Mouse (Mus musculus): ENCODE results near the gene Selenoh. TPM values are rescaled to one million over a fixed set of nuclear protein-coding genes. Genes with fewer than 3 reads are reported as not detected.

Gene Selenoh
- polyA plus RNA-seq, 1 experiment = 33.4 TPM

DNA sequence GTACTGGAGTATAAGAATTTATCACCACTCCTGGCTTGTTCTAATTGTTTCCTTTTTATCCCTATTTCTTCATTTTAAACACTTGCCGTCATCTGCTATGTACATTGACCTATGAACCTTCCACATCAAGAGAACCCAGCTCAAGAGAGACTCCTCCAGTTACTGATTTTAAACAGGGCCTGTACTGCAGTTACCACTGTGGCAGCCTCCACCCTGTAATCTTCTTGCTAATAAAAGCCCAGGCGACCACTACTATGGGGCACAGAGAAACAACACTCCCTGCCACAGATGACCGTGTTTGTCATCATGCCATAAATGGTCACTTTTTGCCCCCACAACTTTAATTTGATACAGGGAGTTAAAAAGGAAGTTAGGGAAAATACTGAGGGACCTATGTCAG is 43.5 kb downstream of the Selenoh start:
- no peak overlapping the region for H3K4me3 ChIP-seq (ENCODE audit: insufficient read depth, low read depth, low read length)
- no peak overlapping the region for H3K27ac ChIP-seq (replicated peaks; ENCODE audit: low read depth, low read length)
- H3K4me1 ChIP-seq (ENCODE audit: control insufficient read depth, insufficient read depth, insufficient read length, low read length) = peaks cover 19% of the 10 kb centered on the region

DNA sequence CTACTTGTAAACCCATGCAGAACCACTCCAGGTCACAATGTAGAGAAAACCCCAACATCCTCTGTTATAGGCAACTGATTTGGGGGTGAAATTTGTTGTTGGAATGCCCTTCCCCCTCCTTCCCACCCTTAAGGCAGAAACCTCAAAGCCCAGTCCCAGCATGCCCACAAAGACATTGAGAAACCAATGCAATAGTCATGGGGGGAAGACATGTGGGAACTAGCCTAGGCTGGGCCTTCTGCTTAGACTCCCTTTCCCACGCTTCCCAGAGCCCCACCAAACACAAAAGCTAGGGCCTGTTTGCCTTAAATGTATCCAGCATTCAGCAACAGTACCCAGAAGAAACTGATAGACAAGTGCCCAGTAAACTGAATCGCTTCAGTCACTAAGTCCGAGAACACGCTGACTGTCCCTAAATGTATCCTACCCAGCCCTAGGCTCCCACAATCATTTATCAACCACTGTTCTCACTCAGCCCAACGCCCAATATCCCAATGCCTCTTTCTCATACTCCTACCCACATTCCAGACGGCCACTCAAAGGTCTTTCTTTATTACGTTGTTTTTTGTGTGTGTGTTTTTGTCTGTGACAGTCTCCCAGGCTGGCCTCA is 44.1 kb downstream of the Selenoh start:
- no peak overlapping the region for H3K4me3 ChIP-seq (ENCODE audit: insufficient read depth, low read depth, low read length)
- H3K4me1 ChIP-seq (ENCODE audit: control insufficient read depth, insufficient read depth, insufficient read length, low read length) = peaks cover 13% of the 10 kb centered on the region

DNA sequence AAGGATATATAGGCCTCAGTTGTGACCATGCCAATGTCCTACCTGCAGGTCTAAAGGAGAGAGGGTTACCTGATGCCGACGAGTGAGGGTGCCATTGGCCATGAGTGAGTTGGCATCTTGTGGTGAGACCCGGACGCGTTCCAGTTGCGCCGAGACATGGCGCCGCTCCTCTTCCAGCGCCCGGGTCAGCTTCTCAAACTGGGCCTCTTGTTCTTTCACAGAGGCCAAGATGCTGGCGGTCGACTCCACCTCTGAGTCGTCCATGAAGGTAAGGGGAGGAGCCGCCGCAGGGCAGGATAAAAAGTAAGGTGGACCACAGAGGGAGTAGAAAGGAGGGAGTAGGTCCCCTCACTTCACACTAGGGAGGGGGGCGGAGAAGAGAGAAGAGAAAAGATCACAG is 46.4 kb downstream of the Selenoh start:
- Histone ChIP-seq H3K4me3 (ENCODE audit: insufficient read depth, low read depth, low read length) (no peak overlapping the region), H3K27ac (replicated peaks; ENCODE audit: low read depth, low read length) (peak overlapping the region; percentile 27; the same call in 1 of the 2 replicates), H3K4me1 (ENCODE audit: control insufficient read depth, insufficient read depth, insufficient read length, low read length) (peaks cover 19% of the 10 kb centered on the region)

More for the DNA sequence above, 44.1 kb downstream of the Selenoh start:
- H3K27ac ChIP-seq (replicated peaks; ENCODE audit: low read depth, low read length) = no peak overlapping the region; the same call in 1 of the 2 replicates

DNA sequence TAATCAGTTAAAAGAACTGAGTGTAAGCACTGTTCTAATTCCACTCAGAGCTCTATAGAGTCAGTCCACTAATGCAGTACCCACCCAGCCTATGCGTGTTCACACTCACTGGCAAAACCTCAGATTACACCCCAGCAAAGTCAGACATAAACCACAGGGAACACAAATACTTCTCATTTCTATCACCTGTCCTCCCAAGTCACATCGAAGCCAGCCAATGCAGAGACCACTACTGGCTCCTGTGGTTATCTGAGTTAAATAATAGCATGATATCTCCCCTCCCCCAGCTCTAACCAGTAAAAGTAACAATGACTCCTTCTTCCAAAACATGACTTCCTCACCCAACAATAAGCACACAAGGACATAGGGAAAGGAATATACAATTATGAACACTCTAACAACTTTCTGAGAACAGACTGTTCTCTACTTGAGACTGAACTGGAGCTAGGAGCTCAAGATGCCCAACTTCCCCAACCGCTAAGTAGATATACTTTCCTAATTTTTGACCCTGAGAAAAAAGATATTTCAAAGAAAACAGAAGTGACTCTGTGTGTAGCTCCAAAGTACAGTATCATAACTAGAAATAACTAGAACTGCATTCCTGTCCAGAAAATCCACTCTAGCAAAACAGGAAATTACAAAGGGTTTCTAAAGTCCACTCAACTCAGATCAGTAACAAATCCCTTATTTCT is 47.0 kb downstream of the Selenoh start:
- H3K4me3 ChIP-seq (ENCODE audit: insufficient read depth, low read depth, low read length) = no peak overlapping the region
- H3K27ac ChIP-seq (replicated peaks; ENCODE audit: low read depth, low read length) = peak overlapping the region; percentile 88
- H3K4me1 ChIP-seq (ENCODE audit: control insufficient read depth, insufficient read depth, insufficient read length, low read length) = peaks cover 22% of the 10 kb centered on the region

DNA sequence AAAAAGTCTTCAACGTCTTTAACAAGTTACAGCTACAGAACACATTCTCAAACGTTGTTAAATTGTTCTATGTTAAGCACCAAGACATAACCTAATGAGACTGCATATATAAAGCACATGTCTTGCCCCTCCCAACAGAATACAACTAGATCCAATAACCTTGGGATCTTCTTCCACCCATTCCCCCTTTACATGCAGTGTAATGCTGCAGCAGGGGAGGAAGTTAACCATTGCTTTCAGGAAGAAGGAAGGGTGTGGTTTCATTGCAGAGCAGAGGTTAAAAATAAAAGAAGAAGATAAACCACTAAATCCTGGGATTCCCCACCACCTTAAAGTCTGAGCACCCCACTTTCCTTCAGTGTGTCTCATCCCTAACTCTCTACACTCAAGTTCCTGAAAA is 47.9 kb downstream of the Selenoh start:
- peak overlapping the region; percentile 88 for H3K27ac ChIP-seq (replicated peaks; ENCODE audit: low read depth, low read length)
- H3K4me3 ChIP-seq (ENCODE audit: insufficient read depth, low read depth, low read length) = no peak overlapping the region

DNA sequence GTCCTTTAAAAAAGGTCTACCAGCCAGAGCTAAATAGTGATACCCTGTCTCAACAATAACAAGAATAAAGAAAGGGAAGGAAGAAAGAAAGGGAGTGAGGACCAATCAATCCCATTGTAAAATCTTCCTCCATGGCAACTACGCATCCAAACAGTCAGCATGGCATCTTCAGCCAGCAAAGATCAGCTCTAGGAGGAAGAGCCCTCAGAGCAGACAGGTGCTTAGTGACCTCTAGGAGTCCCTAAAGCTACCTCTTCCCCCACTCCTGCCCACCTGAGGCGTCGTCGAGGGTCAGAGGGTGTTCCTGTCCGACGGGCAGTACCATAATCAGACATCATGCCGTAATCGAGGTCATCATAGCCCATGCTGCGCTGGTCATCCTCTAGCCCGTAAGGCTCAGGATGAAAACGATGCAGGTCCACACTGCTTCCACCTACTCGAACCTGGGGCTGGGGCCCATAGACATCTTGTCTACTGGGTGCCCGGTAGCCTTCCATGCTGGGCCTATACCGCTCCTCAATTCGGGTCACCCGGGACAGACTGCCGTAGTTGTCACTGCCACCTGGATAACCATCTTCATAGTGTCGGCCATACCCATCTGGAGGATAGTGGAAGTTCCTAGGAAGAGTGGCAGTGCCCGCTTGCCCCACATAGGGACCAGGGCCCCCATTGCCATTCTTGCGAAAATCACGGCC is 50.8 kb downstream of the Selenoh start:
- H3K4me1 ChIP-seq (ENCODE audit: control insufficient read depth, insufficient read depth, insufficient read length, low read length) = peaks cover 15% of the 10 kb centered on the region
- H3K27ac ChIP-seq (replicated peaks; ENCODE audit: low read depth, low read length) = no peak overlapping the region
- H3K4me3 ChIP-seq (ENCODE audit: insufficient read depth, low read depth, low read length) = no peak overlapping the region

More for the DNA sequence above, 47.9 kb downstream of the Selenoh start:
- peaks cover 20% of the 10 kb centered on the region for H3K4me1 ChIP-seq (ENCODE audit: control insufficient read depth, insufficient read depth, insufficient read length, low read length)

Other genes starting within 250 kb of the Selenoh start
- gene Calcrl, start 245.4 kb downstream of the Selenoh start, polyA plus RNA-seq (2012; ENCODE audit: insufficient read depth, insufficient read length, missing spikeins) = 5.7 and 8.2 TPM in 2 replicates
- 3.3 and 5.7 TPM in 2 replicates for gene Tfpi, start 194.0 kb downstream of the Selenoh start, polyA plus RNA-seq (2012; ENCODE audit: insufficient read depth, insufficient read length, missing spikeins)
- gene Ctnnd1, start 20.0 kb downstream of the Selenoh start, polyA plus RNA-seq (2012; ENCODE audit: insufficient read depth, insufficient read length, missing spikeins) = 32.5 and 35.3 TPM in 2 replicates
- gene Btbd18, start 11.7 kb downstream of the Selenoh start, polyA plus RNA-seq (2012; ENCODE audit: insufficient read depth, insufficient read length, missing spikeins) = not detected in 2 replicates
- not detected in 2 replicates for gene Gm28635, start 7.3 kb upstream of the Selenoh start, polyA plus RNA-seq (2012; ENCODE audit: insufficient read depth, insufficient read length, missing spikeins)
- 11.5 and 13.0 TPM in 2 replicates for gene Med19, start 7.6 kb upstream of the Selenoh start, polyA plus RNA-seq (2012; ENCODE audit: insufficient read depth, insufficient read length, missing spikeins)
- gene Tmx2, start 8.4 kb upstream of the Selenoh start, polyA plus RNA-seq (2012; ENCODE audit: insufficient read depth, insufficient read length, missing spikeins) = 99.9 and 101 TPM in 2 replicates
- 25.5 and 40.4 TPM in 2 replicates for gene Zdhhc5, start 44.4 kb upstream of the Selenoh start, polyA plus RNA-seq (2012; ENCODE audit: insufficient read depth, insufficient read length, missing spikeins)
- gene Clp1, start 56.6 kb upstream of the Selenoh start, polyA plus RNA-seq (2012; ENCODE audit: insufficient read depth, insufficient read length, missing spikeins) = 9.4 and 13.7 TPM in 2 replicates
- gene Ypel4, start 63.3 kb upstream of the Selenoh start, polyA plus RNA-seq (2012; ENCODE audit: insufficient read depth, insufficient read length, missing spikeins) = not detected in 2 replicates
- not detected in 2 replicates for gene Gm19426, start 72.9 kb upstream of the Selenoh start, polyA plus RNA-seq (2012; ENCODE audit: insufficient read depth, insufficient read length, missing spikeins)
- 74.6 and 108 TPM in 2 replicates for gene Serping1, start 104.7 kb upstream of the Selenoh start, polyA plus RNA-seq (2012; ENCODE audit: insufficient read depth, insufficient read length, missing spikeins)
- gene Ube2l6, start 128.1 kb upstream of the Selenoh start, polyA plus RNA-seq (2012; ENCODE audit: insufficient read depth, insufficient read length, missing spikeins) = 4.5 and 15.2 TPM in 2 replicates
- 2.7 and 3.0 TPM in 2 replicates for gene Smtnl1, start 151.9 kb upstream of the Selenoh start, polyA plus RNA-seq (2012; ENCODE audit: insufficient read depth, insufficient read length, missing spikeins)
- gene Timm10, start 156.2 kb upstream of the Selenoh start, polyA plus RNA-seq (2012; ENCODE audit: insufficient read depth, insufficient read length, missing spikeins) = 125 and 134 TPM in 2 replicates
- 2.6 and 3.5 TPM in 2 replicates for gene Slc43a1, start 168.1 kb upstream of the Selenoh start, polyA plus RNA-seq (2012; ENCODE audit: insufficient read depth, insufficient read length, missing spikeins)
- gene Rtn4rl2, start 215.9 kb upstream of the Selenoh start, polyA plus RNA-seq (2012; ENCODE audit: insufficient read depth, insufficient read length, missing spikeins) = 1.5 TPM in 1 of 2 replicates, not detected in the other